Mouse (Mus musculus) olfactory bulb, adult 2 months (tissue): Measurements from ENCODE around the gene Casz1.

Experiments
- CTCF ChIP-seq: fragments of 200-500 bp; IDR thresholded peaks from 2 replicates; pipeline ENCODE4 v1.5.1; 2012; ENCODE audit warnings: low read depth, mild to moderate bottlenecking, low read length, moderate library complexity; ENCODE audit not compliant: insufficient read depth
- POLR2A ChIP-seq: fragments of 200-500 bp; IDR thresholded peaks from 2 replicates; pipeline ENCODE4 v1.6.1; 2012; ENCODE audit warnings: mild to moderate bottlenecking, low read depth, low read length, moderate library complexity; ENCODE audit not compliant: insufficient read depth

- TF ChIP-seq CTCF, result no peak
- TF ChIP-seq POLR2A, result no peak
Observed at GRCm38 (mm10) chr4:148906806-148907205, 102.6 kb downstream of the Casz1 start.
